Comparison of ENCODE assay signal across 8 mouse cellular contexts in genomic region chr11:113283376-113283811, GRCm38 (mm10).
DNase-seq lines count a peak whose midpoint lies in the region; ATAC-seq lines count a peak whose summit lies in the region.

No protein-coding gene starts in this region.

- H3K27me3 ChIP-seq in hindbrain, embryonic 13.5 days, result no peaks in the 10 kb centered on the region
- peaks cover 17% of the 10 kb centered on the region; the same call in 1 of the 2 replicates for H3K27me3 ChIP-seq in hindbrain, embryonic 12.5 days

- DNase-seq in adrenal gland, postnatal 36 days, result peak; percentile 22 to 32
- peak; percentile 49 for DNase-seq in gastrocnemius, postnatal 14 days
- DNase-seq in lung, postnatal 25 days (ENCODE audit: low spot score), result peak; percentile 28
- no peak for DNase-seq in right cerebral cortex, postnatal 25 days
- DNase-seq in embryo, embryonic 10 days (ENCODE audit: low spot score), result no peak

- peaks cover 23% of the 10 kb centered on the region for H3K4me1 ChIP-seq in hindbrain, embryonic 13.5 days (replicated peaks)
- peaks cover 32% of the 10 kb centered on the region for H3K4me1 ChIP-seq in hindbrain, embryonic 12.5 days

- ATAC-seq in hindbrain, embryonic 13.5 days (ENCODE audit: low FRiP score), result no peak
- no peak for ATAC-seq in hindbrain, embryonic 12.5 days (ENCODE audit: low FRiP score)
- no peak for ATAC-seq in activated CD4-positive, CD25-positive, alpha-beta regulatory T cell, adult 4 months

- no peak overlapping the region for H3K9ac ChIP-seq in hindbrain, embryonic 13.5 days
- H3K9ac ChIP-seq in hindbrain, embryonic 12.5 days, result no peak overlapping the region

- H3K27ac ChIP-seq in hindbrain, embryonic 13.5 days, result peak overlapping the region; percentile 58; the same call in 1 of the 2 replicates
- no peak overlapping the region for H3K27ac ChIP-seq in hindbrain, embryonic 12.5 days

- H3K4me2 ChIP-seq in hindbrain, embryonic 13.5 days, result no peak overlapping the region
- no peak overlapping the region for H3K4me2 ChIP-seq in hindbrain, embryonic 12.5 days (replicated peaks)

- no peak overlapping the region for H3K4me3 ChIP-seq in hindbrain, embryonic 13.5 days
- no peak overlapping the region for H3K4me3 ChIP-seq in hindbrain, embryonic 12.5 days

- no peaks in the 10 kb centered on the region for H3K36me3 ChIP-seq in hindbrain, embryonic 13.5 days
- H3K36me3 ChIP-seq in hindbrain, embryonic 12.5 days, result no peaks in the 10 kb centered on the region

- H3K9me3 ChIP-seq in hindbrain, embryonic 13.5 days, result no peaks in the 10 kb centered on the region
- H3K9me3 ChIP-seq in hindbrain, embryonic 12.5 days (replicated peaks), result no peaks in the 10 kb centered on the region

- WGBS in hindbrain, embryonic 13.5 days, result 48% methylated on average over 11 of the region's 11 CpGs
- WGBS in hindbrain, embryonic 12.5 days, result 50% methylated on average over 11 of the region's 11 CpGs

- intact Hi-C loops in gastrocnemius, postnatal 14 days (cut with DNase I; ENCODE audit: low total_unique reads), result no loop called here

Comparison
In these comparisons a context has a peak if more than half of its experiments do, and no peak if none do; other contexts are left out.
1. DNase-seq: peak in adrenal gland, postnatal 36 days (2 of 2), gastrocnemius, postnatal 14 days (single experiment) and lung, postnatal 25 days (single experiment); none in right cerebral cortex, postnatal 25 days (single experiment) and embryo, embryonic 10 days (single experiment).